Mouse (Mus musculus): ENCODE data around the gene Cntnap1. TPM values are rescaled to one million over a fixed set of nuclear protein-coding genes. Genes with fewer than 3 reads are reported as not detected.

Gene Cntnap1
- polyA plus RNA-seq, 1 experiment from 2014 or later: 0.97 TPM

DNA sequence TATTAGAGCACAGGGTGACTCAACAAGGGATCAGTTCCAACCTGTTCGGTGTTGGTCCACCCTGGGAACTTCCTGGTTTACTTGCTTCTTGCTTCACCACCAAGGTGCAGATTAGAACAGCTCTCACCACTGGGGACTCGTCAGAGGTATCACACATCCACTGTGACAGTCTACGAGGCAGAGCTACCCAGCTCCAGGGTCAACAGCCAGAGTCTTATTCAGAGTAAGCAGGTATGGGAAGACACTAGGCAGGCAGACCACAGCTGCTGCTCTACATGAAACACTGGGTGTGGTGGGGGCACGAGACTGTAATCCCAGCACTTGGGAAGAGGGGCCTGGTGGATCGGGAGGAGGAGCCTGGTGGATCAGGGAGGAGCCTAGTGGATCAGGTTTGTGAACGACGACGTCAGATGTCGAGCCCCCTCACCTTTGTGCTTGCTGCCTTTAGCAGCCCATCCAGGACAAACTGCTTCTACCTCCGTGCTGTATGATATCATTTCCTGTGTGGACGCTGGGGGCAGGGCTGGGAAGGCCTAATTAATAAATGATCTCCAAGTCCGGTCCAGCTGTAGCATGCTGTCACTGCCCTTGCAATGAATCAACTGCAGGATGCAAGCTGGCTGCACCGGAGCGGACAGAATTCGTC lies 31.7 kb upstream of the Cntnap1 start:
- peak; percentile 60 for ATAC-seq (ENCODE audit: low FRiP score)
- Histone ChIP-seq H3K9me3 (replicated peaks) (no peaks in the 10 kb centered on the region), H3K27me3 (peaks cover 17% of the 10 kb centered on the region), H3K4me1 (peaks cover 7% of the 10 kb centered on the region), H3K4me3 (peak overlapping the region; percentile 0; the same call in 1 of the 2 replicates), H3K4me2 (replicated peaks) (peak overlapping the region; percentile 35), H3K27ac (peak overlapping the region; percentile 45; the same call in 1 of the 2 replicates), H3K9ac (peak overlapping the region; percentile 15; the same call in 1 of the 2 replicates), H3K36me3 (no peaks in the 10 kb centered on the region)
- 24% methylated on average over 15 of the region's 15 CpGs for WGBS

DNA sequence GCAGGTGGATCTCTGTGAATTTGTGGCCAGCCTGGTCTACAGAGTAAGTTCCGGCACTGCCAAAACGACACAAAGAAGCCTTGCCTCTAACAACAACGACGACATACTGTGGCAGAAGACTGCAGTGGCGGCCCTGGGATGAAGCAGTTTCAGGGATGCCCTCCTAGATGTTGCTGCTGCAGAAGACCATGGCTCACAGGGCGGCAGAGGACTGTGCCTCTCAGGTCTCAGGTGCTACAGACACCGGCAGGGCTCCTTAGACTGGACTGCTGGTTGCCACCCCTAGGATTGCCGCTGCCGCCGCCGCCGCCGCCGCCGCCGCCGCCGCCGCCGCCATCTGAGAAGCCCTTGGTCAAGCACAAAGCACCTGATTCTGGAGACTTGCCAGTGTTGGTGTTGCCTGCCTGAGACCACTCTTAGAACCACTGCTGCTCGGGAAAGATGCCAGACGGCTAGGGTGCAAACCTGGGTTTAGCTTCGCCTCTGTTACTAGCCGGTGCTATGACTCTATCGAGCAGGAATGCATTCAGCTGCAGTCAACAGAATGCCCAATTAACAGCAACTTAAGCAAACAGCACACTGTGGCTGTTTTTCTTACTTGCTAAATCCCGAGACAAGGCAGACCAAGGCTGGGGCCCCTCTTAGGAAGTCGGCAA lies 30.0 kb upstream of the Cntnap1 start:
- 50% methylated on average over 27 of the region's 27 CpGs for WGBS
- Histone ChIP-seq H3K27ac (no peak overlapping the region), H3K4me1 (peaks cover 11% of the 10 kb centered on the region), H3K27me3 (peaks cover 17% of the 10 kb centered on the region), H3K9me3 (replicated peaks) (no peaks in the 10 kb centered on the region), H3K4me3 (peak overlapping the region; percentile 24), H3K36me3 (no peaks in the 10 kb centered on the region), H3K4me2 (replicated peaks) (peak overlapping the region; percentile 50), H3K9ac (peak overlapping the region; percentile 46; the same call in 1 of the 2 replicates)
- no peak for ATAC-seq (ENCODE audit: low FRiP score)

DNA sequence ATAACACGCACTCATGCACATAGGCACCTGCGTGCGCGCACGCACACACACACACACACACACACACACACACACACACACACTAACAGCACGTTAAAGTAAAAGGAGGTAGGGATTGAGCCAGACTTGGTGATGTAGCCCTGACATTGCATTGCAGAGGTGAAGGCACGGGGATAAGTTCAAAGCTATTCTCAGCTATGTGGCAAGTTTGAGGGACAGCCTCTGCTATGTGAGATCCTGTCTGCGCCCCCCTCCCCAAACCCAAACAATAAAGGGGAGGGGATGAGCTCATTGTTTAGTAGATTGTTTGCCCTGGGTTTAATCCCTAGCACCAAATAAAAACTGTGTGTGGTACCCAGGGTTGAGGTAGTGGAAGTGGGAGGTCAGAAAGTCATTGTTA lies 29.2 kb upstream of the Cntnap1 start:
- peaks cover 17% of the 10 kb centered on the region for H3K27me3 ChIP-seq
- H3K9ac ChIP-seq: no peak overlapping the region
- no peaks in the 10 kb centered on the region for H3K9me3 ChIP-seq (replicated peaks)
- H3K4me3 ChIP-seq: no peak overlapping the region
- no peak for ATAC-seq (ENCODE audit: low FRiP score)
- no peaks in the 10 kb centered on the region for H3K36me3 ChIP-seq
- H3K4me1 ChIP-seq: peaks cover 11% of the 10 kb centered on the region
- H3K4me2 ChIP-seq (replicated peaks): no peak overlapping the region
- H3K27ac ChIP-seq: 0 out of 2 replicates have a peak overlapping the region, but pooled peaks have one; percentile 12
- WGBS: 86% methylated on average over 8 of the region's 8 CpGs

DNA sequence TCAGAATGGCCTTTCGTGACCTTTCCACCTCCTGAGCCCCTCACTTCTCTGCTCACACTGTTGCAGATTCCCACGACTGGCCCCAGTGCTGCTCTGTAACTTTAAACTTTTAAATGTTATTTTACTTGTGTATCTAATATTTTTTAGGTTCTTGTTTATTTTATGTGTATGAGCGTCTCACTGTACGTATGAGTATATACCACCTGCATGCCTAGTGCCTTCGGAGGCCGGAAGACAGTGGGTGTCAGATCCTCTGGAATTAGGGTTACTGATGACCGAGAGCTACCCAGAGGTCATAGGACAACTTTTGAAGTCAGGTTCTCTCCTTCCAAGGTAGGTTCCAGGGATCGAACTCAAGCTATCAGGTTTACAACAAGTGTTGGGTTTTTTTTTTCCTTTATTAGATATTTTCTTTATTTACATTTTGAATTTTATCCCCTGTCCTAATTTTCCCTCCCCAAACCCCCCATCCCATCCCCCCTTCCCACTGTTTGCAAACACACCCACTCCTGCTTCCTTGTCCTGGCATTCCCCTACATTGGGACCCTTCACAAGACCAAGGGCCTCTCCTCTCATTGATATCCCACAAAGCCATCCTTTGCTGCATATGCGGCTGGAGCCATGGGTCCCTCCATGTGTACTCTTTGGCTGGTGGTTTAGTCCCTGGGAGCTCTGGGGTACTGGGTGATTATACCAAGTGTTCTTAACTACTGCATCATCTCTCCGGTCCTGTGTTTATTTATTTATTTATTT lies 27.9 kb upstream of the Cntnap1 start:
- Histone ChIP-seq H3K9ac (no peak overlapping the region), H3K4me1 (peaks cover 19% of the 10 kb centered on the region), H3K4me2 (replicated peaks) (no peak overlapping the region), H3K27me3 (peaks cover 17% of the 10 kb centered on the region), H3K4me3 (no peak overlapping the region), H3K36me3 (no peaks in the 10 kb centered on the region), H3K9me3 (replicated peaks) (no peaks in the 10 kb centered on the region), H3K27ac (no peak overlapping the region)
- ATAC-seq (ENCODE audit: low FRiP score): no peak
- 84% methylated on average over 10 of the region's 10 CpGs for WGBS

DNA sequence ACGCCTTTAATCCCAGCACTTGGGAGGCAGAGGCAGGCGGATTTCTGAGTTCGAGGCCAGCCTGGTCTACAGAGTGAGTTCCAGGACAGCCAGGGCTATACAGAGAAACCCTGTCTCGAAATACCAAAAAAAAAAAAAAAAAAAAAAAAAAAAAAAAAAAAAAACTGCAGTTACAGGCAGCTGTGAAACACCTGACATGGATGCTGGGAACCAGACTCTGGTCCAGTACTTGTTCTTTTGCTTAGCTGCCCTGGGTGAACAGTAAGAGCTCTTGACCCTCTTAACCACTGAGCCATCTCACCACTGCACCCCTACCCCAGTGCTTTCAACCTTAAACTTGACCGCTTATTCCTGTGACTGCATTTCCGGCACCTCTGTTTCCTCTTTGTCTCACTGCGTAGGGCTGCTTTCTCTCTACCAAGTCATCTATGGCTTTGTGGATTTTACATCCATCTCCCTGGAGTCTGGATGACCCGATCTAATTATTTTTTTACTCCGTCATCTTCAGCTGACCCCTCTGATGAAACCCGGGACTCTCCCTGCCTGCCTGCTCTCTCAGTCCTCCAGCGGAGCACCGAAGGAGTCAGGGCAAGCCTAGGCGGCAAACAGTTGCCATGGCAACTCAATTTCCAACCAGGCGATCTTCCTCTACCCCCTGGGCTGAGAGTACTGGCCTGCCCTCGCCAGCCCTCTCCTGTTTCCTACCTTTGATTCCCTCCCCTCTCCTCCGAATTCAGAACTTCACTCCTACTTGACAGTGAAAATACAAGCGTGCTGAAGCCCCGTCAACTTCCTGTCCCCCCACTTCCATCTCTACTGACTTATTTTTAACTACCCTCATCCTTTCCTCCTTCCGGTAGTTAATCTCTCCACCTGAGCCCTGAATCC lies 26.7 kb upstream of the Cntnap1 start:
- 25% methylated on average over 19 of the region's 19 CpGs for WGBS
- Histone ChIP-seq H3K27ac (peak overlapping the region; percentile 48; the same call in 1 of the 2 replicates), H3K27me3 (peaks cover 17% of the 10 kb centered on the region), H3K36me3 (no peaks in the 10 kb centered on the region), H3K9ac (peak overlapping the region; percentile 45; the same call in 1 of the 2 replicates), H3K4me3 (peak overlapping the region; percentile 27), H3K9me3 (replicated peaks) (no peaks in the 10 kb centered on the region), H3K4me2 (replicated peaks) (peak overlapping the region; percentile 57), H3K4me1 (peaks cover 17% of the 10 kb centered on the region)
- ATAC-seq (ENCODE audit: low FRiP score): peak; percentile 67

DNA sequence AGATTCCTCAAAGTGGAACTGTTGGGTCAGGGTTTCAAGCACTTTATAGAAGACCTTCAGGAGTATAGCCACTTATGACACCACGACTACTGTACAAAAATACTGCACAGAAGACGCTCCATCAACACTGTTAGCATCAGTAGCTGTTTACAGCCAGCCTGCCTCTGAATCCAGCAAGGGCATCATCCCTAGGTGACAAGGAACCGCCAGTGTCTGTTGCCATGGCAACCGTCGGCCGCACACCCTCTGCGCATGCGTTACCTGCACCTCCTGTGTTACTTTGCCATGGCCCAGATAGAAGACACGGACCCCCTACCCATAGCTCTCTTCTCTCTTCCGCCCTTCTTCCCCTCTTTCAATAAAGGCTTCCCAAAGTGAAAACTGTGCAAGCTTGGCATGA lies 23.9 kb upstream of the Cntnap1 start:
- peak; percentile 40; the same call in 1 of the 2 replicates for ATAC-seq (ENCODE audit: low FRiP score)
- no peaks in the 10 kb centered on the region for H3K9me3 ChIP-seq (replicated peaks)
- H3K4me2 ChIP-seq (replicated peaks): peak overlapping the region; percentile 19; the same call in 1 of the 2 replicates
- peaks cover 28% of the 10 kb centered on the region for H3K4me1 ChIP-seq
- no peak overlapping the region for H3K4me3 ChIP-seq
- peaks cover 4% of the 10 kb centered on the region; the same call in 1 of the 2 replicates for H3K27me3 ChIP-seq
- no peaks in the 10 kb centered on the region for H3K36me3 ChIP-seq
- no peak overlapping the region for H3K9ac ChIP-seq
- H3K27ac ChIP-seq: peak overlapping the region; percentile 67
- 22% methylated on average over 10 of the region's 10 CpGs for WGBS

DNA sequence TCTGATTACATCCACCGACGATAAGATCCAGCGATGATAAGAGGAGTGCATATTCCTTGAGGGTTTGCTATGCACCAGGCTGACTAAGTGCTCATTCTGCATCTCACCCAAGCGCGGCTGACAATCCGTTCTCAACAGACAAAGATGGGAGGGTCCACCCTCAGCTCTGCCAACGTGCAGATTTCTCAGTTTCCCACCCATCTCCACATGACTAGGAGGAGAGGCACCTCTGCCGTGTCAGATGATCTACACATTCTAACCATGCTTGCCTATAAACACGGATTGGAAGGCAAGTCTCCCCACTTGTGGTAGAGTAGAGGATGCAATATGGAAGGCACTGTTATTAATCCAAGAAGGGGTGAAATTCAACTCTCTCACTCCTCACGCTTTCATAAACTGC lies 21.6 kb upstream of the Cntnap1 start:
- H3K4me3 ChIP-seq: no peak overlapping the region
- no peaks in the 10 kb centered on the region for H3K36me3 ChIP-seq
- H3K27me3 ChIP-seq: no peaks in the 10 kb centered on the region
- peaks cover 23% of the 10 kb centered on the region for H3K4me1 ChIP-seq
- ATAC-seq (ENCODE audit: low FRiP score): no peak
- no peak overlapping the region for H3K4me2 ChIP-seq (replicated peaks)
- H3K9ac ChIP-seq: no peak overlapping the region
- H3K27ac ChIP-seq: 0 out of 2 replicates have a peak overlapping the region, but pooled peaks have one; percentile 49
- H3K9me3 ChIP-seq (replicated peaks): no peaks in the 10 kb centered on the region
- WGBS: 70% methylated on average over 10 of the region's 10 CpGs

DNA sequence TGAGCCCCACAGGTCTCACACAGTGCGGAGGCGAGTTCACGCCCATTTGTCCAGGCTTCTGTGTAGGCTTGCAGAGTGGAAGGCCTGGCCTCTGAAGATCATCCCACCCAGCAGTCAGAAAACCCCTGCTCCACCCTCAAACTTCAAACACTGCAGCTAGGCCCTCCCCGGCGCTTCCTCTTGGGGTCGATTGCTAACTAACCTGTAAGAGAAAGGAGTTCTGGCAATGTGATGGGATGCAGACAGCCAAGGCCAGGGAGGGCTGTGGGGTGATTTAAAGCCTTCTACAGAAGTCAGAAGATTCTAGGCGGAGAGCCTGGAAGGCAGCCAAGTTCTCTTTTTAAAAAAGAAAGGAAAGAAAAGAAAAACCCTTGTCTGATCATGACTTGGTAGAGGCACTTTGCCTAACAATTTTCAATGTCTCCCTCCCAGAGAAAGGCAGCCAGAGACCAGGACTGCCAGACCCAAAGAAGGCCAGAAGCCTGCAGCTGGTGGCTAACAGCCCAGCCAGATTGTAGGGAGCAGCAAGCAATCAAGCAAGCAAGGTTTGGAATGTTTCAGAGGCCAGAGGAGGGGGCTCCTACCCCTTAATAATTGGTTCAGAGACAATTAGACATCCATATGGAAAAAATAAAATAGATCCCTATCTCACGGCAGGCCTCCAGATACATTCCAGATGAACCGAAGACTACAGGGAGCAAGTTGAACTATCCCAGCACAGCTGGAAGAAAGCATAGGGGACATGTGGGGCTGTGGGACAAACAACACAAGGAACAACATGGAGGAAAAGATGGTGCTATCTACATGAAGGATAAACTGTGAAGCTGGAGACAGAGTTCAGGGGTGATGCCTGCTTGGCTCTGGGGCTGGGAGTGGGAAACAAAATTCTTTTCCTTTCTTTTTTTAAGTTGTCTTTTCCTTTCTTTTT lies 20.9 kb upstream of the Cntnap1 start:
- H3K9ac ChIP-seq: no peak overlapping the region
- H3K27me3 ChIP-seq: no peaks in the 10 kb centered on the region
- H3K27ac ChIP-seq: peak overlapping the region; percentile 49; the same call in 1 of the 2 replicates
- no peak overlapping the region for H3K4me3 ChIP-seq
- no peak overlapping the region for H3K4me2 ChIP-seq (replicated peaks)
- no peak for ATAC-seq (ENCODE audit: low FRiP score)
- no peaks in the 10 kb centered on the region for H3K36me3 ChIP-seq
- H3K4me1 ChIP-seq: peaks cover 20% of the 10 kb centered on the region
- H3K9me3 ChIP-seq (replicated peaks): no peaks in the 10 kb centered on the region
- WGBS: 59% methylated on average over 9 of the region's 9 CpGs

DNA sequence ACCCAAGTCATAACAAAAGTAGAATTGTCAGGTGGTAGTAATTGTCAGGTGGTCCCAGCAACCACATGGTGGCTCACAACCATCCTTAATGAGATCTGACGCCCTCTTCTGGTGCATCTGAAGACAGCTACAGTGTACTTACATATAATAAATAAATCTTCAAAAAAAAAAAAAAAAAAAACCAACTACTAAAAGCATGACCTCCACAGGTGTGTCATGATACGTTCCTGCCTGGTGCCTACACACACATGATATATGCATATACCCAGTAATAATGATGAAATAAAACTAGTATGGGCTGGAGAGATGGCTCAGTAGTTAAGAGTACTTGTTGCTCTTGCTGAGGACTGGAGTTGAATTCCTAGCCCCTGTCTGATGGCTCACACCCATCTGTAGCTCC lies 19.3 kb upstream of the Cntnap1 start:
- peaks cover 1% of the 10 kb centered on the region; the same call in 1 of the 2 replicates for H3K27me3 ChIP-seq
- H3K9me3 ChIP-seq (replicated peaks): no peaks in the 10 kb centered on the region
- no peaks in the 10 kb centered on the region for H3K36me3 ChIP-seq
- ATAC-seq (ENCODE audit: low FRiP score): no peak
- no peak overlapping the region for H3K4me2 ChIP-seq (replicated peaks)
- H3K9ac ChIP-seq: no peak overlapping the region
- H3K4me3 ChIP-seq: no peak overlapping the region
- H3K4me1 ChIP-seq: peaks cover 25% of the 10 kb centered on the region
- H3K27ac ChIP-seq: no peak overlapping the region
- 56% methylated on average over 2 of the region's 2 CpGs for WGBS

DNA sequence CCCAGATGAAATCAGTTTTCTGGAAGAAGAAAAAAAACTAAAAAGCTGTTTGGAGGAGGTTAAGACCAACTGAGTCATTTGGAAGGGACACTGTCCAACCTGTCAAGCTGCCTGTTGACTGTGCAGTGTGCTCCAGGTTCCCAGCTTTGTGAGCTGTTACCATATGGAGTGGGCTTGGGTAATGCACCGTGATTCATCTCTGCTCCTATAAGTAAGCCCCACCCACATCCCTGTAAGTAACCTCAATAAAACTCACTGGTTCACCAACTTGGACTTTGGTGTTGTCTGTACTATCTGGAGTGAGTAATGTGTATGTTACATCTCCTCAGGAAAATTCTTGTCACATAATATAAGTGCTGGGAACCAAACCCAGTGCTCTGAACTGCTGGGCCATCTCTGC lies 17.5 kb upstream of the Cntnap1 start:
- WGBS: 85% methylated on average over 1 of the region's 1 CpGs

DNA sequence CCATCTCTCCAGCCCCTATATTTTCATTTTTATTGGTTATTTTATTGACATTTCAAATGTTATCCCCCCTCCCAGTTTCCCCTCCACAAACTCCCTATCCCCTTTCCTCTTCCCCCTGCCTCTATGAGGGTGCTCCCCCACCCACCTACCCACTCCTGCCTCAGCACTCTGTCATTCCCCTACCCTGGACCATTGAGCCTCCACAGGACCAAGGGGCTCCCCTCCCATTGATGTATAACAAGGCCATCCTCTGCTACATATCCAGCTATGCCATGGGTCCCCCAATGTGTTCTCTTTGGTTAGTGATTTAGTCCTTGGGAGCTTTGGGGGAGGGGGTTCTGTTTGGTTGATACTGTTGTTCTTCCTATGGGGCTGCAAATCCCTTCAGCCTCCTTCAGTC lies 15.7 kb upstream of the Cntnap1 start:
- H3K4me1 ChIP-seq: peaks cover 11% of the 10 kb centered on the region
- no peak overlapping the region for H3K27ac ChIP-seq
- ATAC-seq (ENCODE audit: low FRiP score): no peak

More for the DNA sequence above, 17.5 kb upstream of the Cntnap1 start:
- H3K4me2 ChIP-seq (replicated peaks): no peak overlapping the region
- no peak overlapping the region for H3K4me3 ChIP-seq
- ATAC-seq (ENCODE audit: low FRiP score): no peak
- H3K9ac ChIP-seq: no peak overlapping the region
- H3K27me3 ChIP-seq: peaks cover 12% of the 10 kb centered on the region
- H3K27ac ChIP-seq: no peak overlapping the region
- peaks cover 21% of the 10 kb centered on the region for H3K4me1 ChIP-seq
- no peaks in the 10 kb centered on the region for H3K36me3 ChIP-seq
- H3K9me3 ChIP-seq (replicated peaks): no peaks in the 10 kb centered on the region

More for the DNA sequence above, 15.7 kb upstream of the Cntnap1 start:
- H3K9ac ChIP-seq: no peak overlapping the region
- H3K9me3 ChIP-seq (replicated peaks): no peaks in the 10 kb centered on the region
- H3K4me3 ChIP-seq: no peak overlapping the region
- H3K36me3 ChIP-seq: no peaks in the 10 kb centered on the region
- no peak overlapping the region for H3K4me2 ChIP-seq (replicated peaks)
- H3K27me3 ChIP-seq: peaks cover 23% of the 10 kb centered on the region

All from hindbrain, embryonic 12.5 days (tissue).